Mouse (Mus musculus) erythroblast, embryonic 14.5 days (primary cell): ENCODE measurements around the gene Fbxo22. TPM values are rescaled to one million over a fixed set of nuclear protein-coding genes. Genes with fewer than 3 reads are reported as not detected.
"Not testable (repeated sequence)": the region's sequence is repeated elsewhere in the genome, so short reads cannot be mapped to it uniquely, and the experiment has no call there.

Experiments used
- H3K27me3 ChIP-seq: 2 replicates; pipeline ENCODE4 v1.6.1; 2012; ENCODE audit warnings: inconsistent platforms; ENCODE audit not compliant: control insufficient read depth
- H3K36me3 ChIP-seq: 2 replicates; pipeline ENCODE4 v1.6.1; 2012; ENCODE audit warnings: mild to moderate bottlenecking, inconsistent platforms; ENCODE audit not compliant: control insufficient read depth
- H3K4me1 ChIP-seq: 2 replicates; pipeline ENCODE4 v1.6.1; 2012; ENCODE audit warnings: inconsistent platforms; ENCODE audit not compliant: control insufficient read depth
- H3K4me3 ChIP-seq: replicated peaks from 2 replicates; pipeline ENCODE3; 2012; ENCODE audit warnings: moderate library complexity, mild to moderate bottlenecking, inconsistent platforms
- H3K9me3 ChIP-seq: 2 replicates; pipeline ENCODE4 v1.6.1; 2012; ENCODE audit warnings: low read length, inconsistent platforms, mixed read lengths; ENCODE audit not compliant: control insufficient read depth
- GATA1 ChIP-seq: IDR thresholded peaks from 2 replicates; pipeline ENCODE4 v1.6.1; 2012; ENCODE audit warnings: low read length, inconsistent platforms, mixed read lengths
- TAL1 ChIP-seq: IDR thresholded peaks from 3 replicates; pipeline ENCODE4 v1.6.1; 2012; ENCODE audit warnings: low read length, inconsistent platforms, mixed read lengths
- polyA plus RNA-seq: library from polyadenylated mRNA; stranded (reverse); fragments of >175 nt; gene quantifications from 2 replicates; pipeline ENCODE4 v1.2.3, GENCODE M21; 2012

Gene Fbxo22
- polyA plus RNA-seq, 1 experiment = 0.19 TPM

DNA sequence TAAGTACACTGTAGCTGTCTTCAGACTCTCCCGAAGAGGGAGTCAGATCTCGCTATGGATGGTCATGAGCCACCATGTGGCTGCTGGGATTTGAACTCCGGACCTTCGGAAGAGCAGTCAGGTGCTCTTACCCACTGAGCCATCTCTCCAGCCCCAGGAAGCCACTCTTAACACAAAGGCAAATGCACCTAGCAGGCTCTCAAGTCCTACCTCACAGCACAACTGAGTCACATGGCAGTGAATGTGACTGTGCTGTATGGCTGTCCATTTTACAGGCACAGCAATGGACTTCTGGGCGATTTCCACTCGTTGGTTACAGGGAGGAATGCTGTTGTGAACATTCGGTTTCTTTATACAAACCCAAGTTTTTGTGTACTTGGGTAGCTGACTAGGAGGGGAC, 23.9 kb downstream of the Fbxo22 start:
- TF ChIP-seq GATA1 (no peak), TAL1 (no peak)
- H3K4me3 ChIP-seq = no peak overlapping the region
- no peaks in the 10 kb centered on the region for H3K36me3 ChIP-seq
- no peaks in the 10 kb centered on the region for H3K4me1 ChIP-seq
- H3K9me3 ChIP-seq = peaks cover 3% of the 10 kb centered on the region
- H3K27me3 ChIP-seq = no peaks in the 10 kb centered on the region

DNA sequence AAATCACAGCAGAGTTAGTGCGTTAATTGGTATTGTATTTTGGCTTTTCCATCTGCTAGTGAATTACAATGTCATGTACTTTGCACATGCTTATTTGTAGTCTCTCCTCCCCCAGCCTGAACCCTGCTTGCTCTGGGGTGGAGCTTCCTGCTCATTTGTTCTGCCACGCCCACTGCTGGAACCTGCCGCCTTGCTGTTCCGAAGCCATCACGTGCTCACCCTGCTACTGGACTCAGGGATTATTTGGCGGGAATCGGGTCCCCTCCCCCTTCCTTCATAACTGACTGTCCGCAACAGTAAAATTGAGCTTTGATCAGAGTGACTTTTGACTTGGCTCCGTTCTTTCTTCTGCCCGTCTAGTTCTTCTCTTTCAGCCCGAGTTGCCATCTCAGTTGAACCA, 24.4 kb downstream of the Fbxo22 start:
- H3K36me3 ChIP-seq, H3K9me3 ChIP-seq, H3K27me3 ChIP-seq, H3K4me1 ChIP-seq, H3K4me3 ChIP-seq: not testable (repeated sequence)

DNA sequence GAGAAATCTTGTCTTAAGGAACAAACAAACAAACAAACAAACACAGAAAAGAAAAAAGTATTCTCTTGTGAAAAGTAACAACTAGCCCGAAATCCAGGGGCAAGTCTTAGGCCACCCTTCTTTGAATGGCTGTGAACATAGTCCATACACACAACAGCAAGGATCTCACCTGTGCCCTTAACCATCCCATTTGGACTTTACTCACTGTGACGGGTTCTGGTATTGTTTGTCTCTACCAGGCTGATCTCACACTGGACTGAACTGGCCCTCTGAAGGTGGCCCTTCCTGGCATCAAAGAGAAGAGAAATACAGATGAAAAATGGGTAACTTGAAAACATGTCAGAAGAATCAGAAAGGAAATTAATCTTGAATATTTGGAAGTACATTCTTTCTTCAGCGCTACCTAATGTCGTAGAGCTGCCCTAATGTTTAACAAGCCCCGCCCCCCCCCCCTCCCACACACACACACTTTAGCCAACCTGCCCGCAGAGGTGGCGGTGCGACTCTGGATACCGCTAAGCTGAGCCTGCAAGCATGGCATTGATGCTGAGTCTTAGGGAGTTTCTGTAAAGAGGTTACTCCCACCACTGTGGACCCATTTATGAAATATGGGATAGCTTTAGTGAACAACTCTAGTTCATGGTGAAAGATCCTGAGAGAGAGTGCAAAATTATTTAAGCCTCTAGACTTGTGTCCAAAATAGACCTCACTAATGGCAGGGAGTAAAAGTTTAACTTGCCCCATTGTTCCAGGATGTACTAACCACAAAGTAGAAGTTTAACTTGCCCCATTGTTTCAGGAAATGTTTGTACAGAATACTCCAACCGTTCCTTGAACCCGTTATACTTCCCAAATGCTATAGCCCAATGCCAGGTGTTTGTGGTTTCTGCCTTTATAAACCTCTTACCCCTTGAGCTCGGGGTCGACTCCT, 27.8 kb downstream of the Fbxo22 start:
- H3K4me1 ChIP-seq = no peaks in the 10 kb centered on the region
- no peaks in the 10 kb centered on the region for H3K36me3 ChIP-seq
- TF ChIP-seq GATA1 (no peak), TAL1 (no peak)

DNA sequence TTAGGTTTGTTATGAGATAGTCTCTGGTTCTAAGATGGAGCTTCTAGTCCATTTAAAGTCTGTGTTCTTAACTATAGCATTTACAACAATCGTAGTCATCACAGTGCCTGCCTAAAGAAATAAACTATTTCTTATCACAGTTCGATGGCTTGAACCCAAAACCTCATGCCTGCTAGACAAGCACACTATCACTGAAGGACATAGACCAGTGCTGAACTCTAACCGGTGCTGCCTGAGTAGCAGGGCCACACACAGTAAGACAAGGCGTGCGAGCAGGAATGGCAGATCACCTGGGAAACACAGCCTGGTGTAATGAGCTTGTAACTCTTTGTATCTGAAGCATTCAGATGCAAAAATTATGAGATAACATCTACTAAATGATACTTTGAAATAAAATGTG, 32.1 kb downstream of the Fbxo22 start:
- no peaks in the 10 kb centered on the region for H3K36me3 ChIP-seq
- peaks cover 9% of the 10 kb centered on the region for H3K27me3 ChIP-seq
- H3K9me3 ChIP-seq = no peaks in the 10 kb centered on the region
- no peak for TF ChIP-seq GATA1
- TF ChIP-seq TAL1 = no peak
- H3K4me3 ChIP-seq = no peak overlapping the region
- no peaks in the 10 kb centered on the region for H3K4me1 ChIP-seq

More for the DNA sequence above, 27.8 kb downstream of the Fbxo22 start:
- H3K4me3 ChIP-seq = no peak overlapping the region
- peaks cover 3% of the 10 kb centered on the region for H3K9me3 ChIP-seq
- H3K27me3 ChIP-seq = peaks cover under 1% of the 10 kb centered on the region; the same call in 1 of the 2 replicates

DNA sequence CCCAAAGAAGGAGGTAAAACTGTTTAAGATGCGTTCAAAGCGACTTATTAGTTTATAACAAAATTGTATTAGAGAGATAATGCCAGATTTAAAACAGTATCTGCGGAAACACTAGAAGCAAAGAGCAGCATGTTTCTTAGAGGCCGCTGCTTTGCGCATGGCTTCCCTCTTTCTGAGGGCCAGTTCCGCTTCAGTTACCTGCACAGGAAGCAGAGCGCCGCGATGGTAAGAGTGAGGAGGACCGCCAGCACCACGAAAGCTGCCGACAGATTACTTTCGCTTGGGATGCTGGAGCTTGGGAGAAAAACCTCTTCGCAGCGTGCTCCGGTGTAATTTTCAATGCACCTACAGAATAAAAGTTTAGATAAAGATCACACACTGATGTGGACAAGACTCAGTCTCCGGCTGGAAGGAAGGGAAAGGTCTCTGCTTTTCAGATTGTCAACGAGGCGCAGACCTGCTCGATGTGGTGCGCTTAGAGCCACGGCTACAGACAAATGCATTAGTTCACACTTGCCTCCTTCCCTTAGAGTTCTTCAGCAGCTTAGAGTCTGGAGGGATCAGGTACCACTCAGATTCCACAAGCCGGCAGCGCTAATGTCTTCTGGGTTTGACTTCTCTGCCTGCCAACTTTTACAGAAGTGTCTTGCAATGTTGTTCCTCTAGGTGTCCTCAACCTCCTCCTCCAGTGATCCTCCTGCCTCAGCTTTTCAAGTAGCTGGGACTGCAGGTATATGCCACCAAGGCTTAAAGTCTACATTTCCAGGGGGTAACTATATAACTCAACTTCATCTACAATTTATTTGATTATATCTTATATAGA, 33.3 kb downstream of the Fbxo22 start:
- Histone ChIP-seq H3K9me3 (no peaks in the 10 kb centered on the region), H3K4me3 (no peak overlapping the region), H3K27me3 (peaks cover 9% of the 10 kb centered on the region), H3K4me1 (no peaks in the 10 kb centered on the region), H3K36me3 (no peaks in the 10 kb centered on the region)
- TF ChIP-seq TAL1 (no peak), GATA1 (no peak)

DNA sequence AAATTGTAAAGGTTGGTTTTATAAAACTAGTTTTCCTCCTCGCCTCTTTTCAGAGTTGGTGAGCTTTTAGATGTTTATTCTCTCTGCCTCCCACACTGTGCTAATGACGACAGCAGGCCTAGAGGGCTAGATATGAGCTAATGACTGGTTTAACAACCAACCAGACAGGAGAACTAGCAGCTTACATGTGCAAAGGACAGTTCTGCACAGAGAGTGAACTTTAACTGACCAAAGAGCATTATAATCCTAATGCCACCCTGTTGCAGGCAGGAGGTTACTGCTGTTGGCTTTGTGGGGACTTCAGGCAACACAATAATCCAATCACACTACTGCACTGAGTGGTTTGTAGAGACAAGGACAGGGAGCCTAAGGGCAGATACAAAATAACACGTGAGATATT, 34.6 kb downstream of the Fbxo22 start:
- Histone ChIP-seq H3K9me3 (no peaks in the 10 kb centered on the region), H3K4me1 (no peaks in the 10 kb centered on the region), H3K36me3 (no peaks in the 10 kb centered on the region), H3K27me3 (peaks cover 9% of the 10 kb centered on the region), H3K4me3 (no peak overlapping the region)
- TF ChIP-seq TAL1 = no peak
- no peak for TF ChIP-seq GATA1

DNA sequence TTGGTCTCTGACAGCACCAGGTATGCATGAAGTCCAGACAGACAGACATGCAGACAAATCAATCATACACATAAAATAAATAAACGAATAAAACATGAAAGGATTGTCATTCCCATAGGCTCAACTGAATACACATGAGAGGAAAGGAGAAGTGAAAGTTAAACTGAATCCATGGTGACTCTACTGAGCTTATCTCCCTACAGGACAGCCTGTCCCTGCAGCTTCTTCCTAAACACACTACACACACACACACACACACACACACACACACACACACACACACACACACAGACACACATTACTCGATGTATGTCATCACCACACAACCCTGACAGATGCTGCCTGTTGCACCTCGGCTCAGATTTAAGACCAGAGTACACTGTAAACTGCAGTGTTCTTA, 35.4 kb downstream of the Fbxo22 start:
- TF ChIP-seq GATA1 (no peak), TAL1 (no peak)
- no peak overlapping the region for H3K4me3 ChIP-seq
- H3K27me3 ChIP-seq = peaks cover 9% of the 10 kb centered on the region

DNA sequence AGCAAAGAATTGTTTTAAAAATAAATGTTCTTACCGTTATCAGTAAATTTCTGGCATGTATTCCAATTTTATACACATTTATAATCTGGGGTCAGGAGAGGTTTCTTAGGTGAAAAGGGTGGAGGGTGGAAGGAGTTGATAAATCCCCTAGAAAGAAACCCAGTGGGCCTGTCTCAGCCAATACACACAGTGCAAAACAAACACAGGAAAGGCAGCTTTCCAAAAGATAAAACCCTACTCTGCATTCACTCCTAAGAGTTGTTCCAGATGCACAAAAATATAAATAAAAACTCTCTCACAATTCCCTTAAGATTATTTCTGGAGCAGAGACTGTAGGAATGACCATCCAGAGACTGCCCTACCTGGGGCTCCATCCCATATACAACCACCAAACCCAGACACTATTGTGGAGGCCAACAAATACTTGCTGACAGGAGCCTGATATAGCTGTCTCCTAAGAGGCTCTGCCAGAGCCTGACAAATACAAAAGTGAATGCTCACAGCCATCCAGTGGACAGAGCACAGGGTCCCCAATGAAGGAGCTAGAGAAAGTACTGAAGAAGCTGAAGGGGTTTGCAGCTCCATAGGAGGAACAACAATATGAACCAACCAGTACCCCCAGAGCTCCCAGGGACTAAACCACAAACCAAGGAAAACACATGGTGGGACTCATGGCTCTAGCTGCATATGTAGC, 36.5 kb downstream of the Fbxo22 start:
- H3K9me3 ChIP-seq, H3K27me3 ChIP-seq, H3K36me3 ChIP-seq, H3K4me1 ChIP-seq, H3K4me3 ChIP-seq: not testable (repeated sequence)

More for the DNA sequence above, 35.4 kb downstream of the Fbxo22 start:
- no peaks in the 10 kb centered on the region for H3K9me3 ChIP-seq
- no peaks in the 10 kb centered on the region for H3K36me3 ChIP-seq
- H3K4me1 ChIP-seq = no peaks in the 10 kb centered on the region

DNA sequence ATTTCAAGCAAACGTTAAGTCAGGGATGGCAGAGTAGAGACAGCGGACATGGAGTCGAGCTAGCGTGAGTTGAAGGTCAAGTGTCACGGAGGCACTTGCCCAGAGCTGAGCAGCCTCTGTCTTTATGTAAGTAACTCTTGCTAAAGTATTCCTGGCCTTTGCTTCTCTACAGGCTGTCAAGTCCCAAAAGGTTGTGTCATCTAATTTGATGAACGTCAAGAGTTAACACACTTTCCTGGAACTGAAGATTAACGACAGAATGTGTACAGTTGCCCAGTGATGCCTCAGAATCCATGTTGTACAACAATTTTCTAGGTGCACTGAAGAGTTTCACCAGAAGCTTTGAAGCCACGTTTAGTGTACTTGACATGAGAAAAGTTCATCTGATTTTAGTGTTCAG, 37.7 kb downstream of the Fbxo22 start:
- Histone ChIP-seq H3K27me3 (peaks cover 9% of the 10 kb centered on the region), H3K4me3 (no peak overlapping the region), H3K36me3 (no peaks in the 10 kb centered on the region), H3K4me1 (no peaks in the 10 kb centered on the region), H3K9me3 (no peaks in the 10 kb centered on the region)
- TF ChIP-seq GATA1 = no peak
- TF ChIP-seq TAL1 = no peak
